Comparison of ENCODE assay signal across 7 mouse cellular contexts in the genomic region with DNA sequence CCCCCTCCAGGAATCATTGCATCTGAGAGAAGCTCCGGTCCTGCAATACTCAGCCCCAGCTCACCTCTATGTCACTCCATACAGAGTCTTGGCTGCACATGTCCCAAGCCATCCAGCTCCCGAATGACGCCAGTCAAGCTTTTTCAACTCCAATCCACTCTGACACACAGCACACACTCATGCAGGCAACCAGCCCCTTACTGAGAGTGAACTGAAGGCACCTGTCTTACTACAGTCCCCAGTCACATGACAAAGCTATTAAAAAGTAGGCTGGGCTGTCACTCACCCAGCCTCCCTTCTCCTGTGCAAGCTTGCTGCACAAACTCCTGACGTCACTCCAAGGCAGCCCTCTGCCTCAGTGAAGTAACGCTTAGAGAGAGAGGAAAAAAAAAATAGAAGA. TPM values are rescaled to one million over a fixed set of nuclear protein-coding genes. Genes with fewer than 3 reads are reported as not detected.
DNase-seq lines count a peak whose midpoint lies in the region; ATAC-seq and TF ChIP-seq lines count a peak whose summit lies in the region.

No protein-coding gene starts in this region.

- TF ChIP-seq CTCF in lung, embryonic 14.5 days (IDR thresholded peaks at IDR 0.05; ENCODE audit: low read depth): no peak

- peak; percentile 79 for ATAC-seq in embryonic facial prominence, embryonic 14.5 days (ENCODE audit: low read depth)
- peak; percentile 84 for ATAC-seq in heart, embryonic 13.5 days (ENCODE audit: extremely low read depth, insufficient number of reproducible peaks, low FRiP score, low TSS enrichment)
- ATAC-seq in kidney, embryonic 15.5 days (replicated peaks; ENCODE audit: low FRiP score): peak; percentile 93
- peak; percentile 85 for ATAC-seq in lung, embryonic 14.5 days (ENCODE audit: insufficient read depth)
- ATAC-seq in neutrophil, adult 5-6 weeks (ENCODE audit: extremely low read depth, insufficient number of reproducible peaks, low FRiP score, poor library complexity, severe bottlenecking): peak; percentile 57; the same call in 1 of the 2 replicates

- peak overlapping the region; percentile 88 for H3K27ac ChIP-seq in embryonic facial prominence, embryonic 14.5 days (replicated peaks; ENCODE audit: low read depth, low read length)
- H3K27ac ChIP-seq in heart, embryonic 13.5 days (replicated peaks): peak overlapping the region; percentile 99
- H3K27ac ChIP-seq in kidney, embryonic 15.5 days: peak overlapping the region; percentile 87
- peak overlapping the region; percentile 92 for H3K27ac ChIP-seq in lung, embryonic 14.5 days (ENCODE audit: low read depth)

- no peaks in the 10 kb centered on the region for H3K9me3 ChIP-seq in embryonic facial prominence, embryonic 14.5 days (ENCODE audit: control insufficient read depth, low read length)
- no peaks in the 10 kb centered on the region for H3K9me3 ChIP-seq in heart, embryonic 13.5 days
- H3K9me3 ChIP-seq in kidney, embryonic 15.5 days (replicated peaks): no peaks in the 10 kb centered on the region
- no peaks in the 10 kb centered on the region for H3K9me3 ChIP-seq in lung, embryonic 14.5 days (ENCODE audit: low read depth, low read length)

- H3K36me3 ChIP-seq in embryonic facial prominence, embryonic 14.5 days (ENCODE audit: control insufficient read depth, insufficient read depth, low read length): no peaks in the 10 kb centered on the region
- peaks cover 3% of the 10 kb centered on the region; the same call in 1 of the 2 replicates for H3K36me3 ChIP-seq in heart, embryonic 13.5 days
- H3K36me3 ChIP-seq in kidney, embryonic 15.5 days: no peaks in the 10 kb centered on the region
- H3K36me3 ChIP-seq in lung, embryonic 14.5 days (ENCODE audit: insufficient read depth): no peaks in the 10 kb centered on the region

- peaks cover 7% of the 10 kb centered on the region for H3K4me1 ChIP-seq in embryonic facial prominence, embryonic 14.5 days (ENCODE audit: control insufficient read depth, insufficient read depth, low read length)
- peaks cover 37% of the 10 kb centered on the region for H3K4me1 ChIP-seq in heart, embryonic 13.5 days
- peaks cover 28% of the 10 kb centered on the region for H3K4me1 ChIP-seq in kidney, embryonic 15.5 days
- H3K4me1 ChIP-seq in lung, embryonic 14.5 days (ENCODE audit: insufficient read depth): peaks cover 8% of the 10 kb centered on the region; the same call in 1 of the 2 replicates

- H3K4me3 ChIP-seq in embryonic facial prominence, embryonic 14.5 days (ENCODE audit: low read depth, low read length): peak overlapping the region; percentile 50
- H3K4me3 ChIP-seq in heart, embryonic 13.5 days: peak overlapping the region; percentile 77
- H3K4me3 ChIP-seq in kidney, embryonic 15.5 days (replicated peaks): peak overlapping the region; percentile 58
- H3K4me3 ChIP-seq in lung, embryonic 14.5 days (ENCODE audit: low read depth, low read length): peak overlapping the region; percentile 53

- WGBS in embryonic facial prominence, embryonic 14.5 days: 2% methylated on average over 5 of the region's 5 CpGs
- WGBS in heart, embryonic 13.5 days: 2% methylated on average over 5 of the region's 5 CpGs
- WGBS in kidney, embryonic 15.5 days: 4% methylated on average over 5 of the region's 5 CpGs
- WGBS in lung, embryonic 14.5 days: 4% methylated on average over 5 of the region's 5 CpGs

- peak overlapping the region; percentile 70 for H3K4me2 ChIP-seq in embryonic facial prominence, embryonic 14.5 days (ENCODE audit: low read depth, low read length)
- peak overlapping the region; percentile 67 for H3K4me2 ChIP-seq in heart, embryonic 13.5 days
- peak overlapping the region; percentile 59 for H3K4me2 ChIP-seq in kidney, embryonic 15.5 days
- H3K4me2 ChIP-seq in lung, embryonic 14.5 days: peak overlapping the region; percentile 72

- peak overlapping the region; percentile 59 for H3K9ac ChIP-seq in embryonic facial prominence, embryonic 14.5 days (ENCODE audit: low read depth, low read length)
- H3K9ac ChIP-seq in heart, embryonic 13.5 days: peak overlapping the region; percentile 90
- H3K9ac ChIP-seq in kidney, embryonic 15.5 days: peak overlapping the region; percentile 48
- H3K9ac ChIP-seq in lung, embryonic 14.5 days: peak overlapping the region; percentile 65; the same call in 1 of the 2 replicates

- no peaks in the 10 kb centered on the region for H3K27me3 ChIP-seq in embryonic facial prominence, embryonic 14.5 days (replicated peaks; ENCODE audit: control insufficient read depth, insufficient read depth, low read length)
- no peaks in the 10 kb centered on the region for H3K27me3 ChIP-seq in heart, embryonic 13.5 days (replicated peaks)
- H3K27me3 ChIP-seq in kidney, embryonic 15.5 days: peaks cover 4% of the 10 kb centered on the region; the same call in 1 of the 2 replicates
- no peaks in the 10 kb centered on the region for H3K27me3 ChIP-seq in lung, embryonic 14.5 days (ENCODE audit: insufficient read depth, low read length)

- DNase-seq in CD4-positive helper T cell, adult 2 months (ENCODE audit: low read depth, low spot score): peak; percentile 19
- DNase-seq in adipocyte (ENCODE audit: low spot score): peak; percentile 80
- DNase-seq in embryonic facial prominence, embryonic 14.5 days (ENCODE audit: low spot score): peak; percentile 76
- peak; percentile 73 for DNase-seq in lung, embryonic 14.5 days

RNA-seq across cellular contexts. Expression of gene Ppargc1a, which starts 13.9 kb away (rescaled TPM):
- polyA plus RNA-seq in embryonic facial prominence, embryonic 14.5 days (2014; fragmentation: Nextera tagmentation; extraction: Ambion mirVana): 4.6 and 4.9 TPM in 2 replicates
- 44.7 and 50.0 TPM in 2 replicates for polyA plus RNA-seq in heart, embryonic 13.5 days (2015; fragmentation: Nextera tagmentation; extraction: Ambion mirVana)
- 16.6 and 18.7 TPM in 2 replicates for polyA plus RNA-seq in kidney, embryonic 15.5 days (2015; fragmentation: Nextera tagmentation; extraction: Ambion mirVana)
- polyA plus RNA-seq in lung, embryonic 14.5 days (2014; fragmentation: Nextera tagmentation; extraction: Ambion mirVana): 3.2 and 5.2 TPM in 2 replicates
- total RNA-seq in neutrophil, adult 5-6 weeks (2017): 1.7 and 2.8 TPM in 2 replicates

Comparison
In these comparisons a context has a peak if more than half of its experiments do, and no peak if none do; other contexts are left out.
1. Peak in every context shown above with its lines: DNase-seq, ATAC-seq, H3K4me3 ChIP-seq and H3K27ac ChIP-seq.
2. DNase-seq: peak in every context shown above with its lines; median percentile 80 in adipocyte; 76 in embryonic facial prominence, embryonic 14.5 days; 73 in lung, embryonic 14.5 days; 19 in CD4-positive helper T cell, adult 2 months.